16 mouse cellular contexts compared by ENCODE assay signal in the genomic region with DNA sequence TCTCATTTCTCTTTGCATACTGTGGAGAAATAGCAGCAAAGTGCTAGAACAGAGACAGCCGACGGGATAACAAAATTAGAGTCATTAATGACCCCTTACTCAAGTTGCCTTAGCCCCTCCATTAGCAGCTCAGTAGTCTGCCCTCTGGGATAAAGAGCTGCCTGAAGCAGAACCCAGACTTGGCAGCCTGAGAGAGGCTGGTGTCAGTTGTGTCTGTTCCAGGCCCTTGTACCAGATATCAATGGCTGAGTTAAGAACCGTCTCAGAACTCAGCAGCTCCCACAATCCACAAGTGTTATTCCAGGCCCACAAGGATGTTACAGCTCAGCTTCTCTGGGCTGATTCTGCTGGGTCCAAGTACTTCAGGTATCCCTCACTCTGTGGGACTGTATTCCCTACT.
"Had no signal": no experiment of that assay in that cellular context is flagged by ENCODE, and none has a peak within 500 bp of the region (broad histone marks: within the 10 kb centered on the region; RNA-seq: fewer than 3 reads in every experiment).

No protein-coding gene starts in this region.

- H3K27me3 ChIP-seq: limb, embryonic 15.5 days; stomach, embryonic 15.5 days had no signal

- DNase-seq: kidney, postnatal 10 days; kidney, postnatal 4 days; left cerebral cortex, postnatal 4 days; liver, postnatal 0 days; lung, embryonic 14.5 days; lung, postnatal 4 days; midbrain, embryonic 14.5 days; retina, postnatal 1 day; right cerebral cortex, postnatal 25 days; spleen, adult 18-20 months; thymus, postnatal 25 days had no signal

- H3K4me3 ChIP-seq: kidney, embryonic 15.5 days; limb, embryonic 12.5 days; limb, embryonic 15.5 days; stomach, embryonic 15.5 days had no signal

- H3K36me3 ChIP-seq: kidney, embryonic 15.5 days; limb, embryonic 12.5 days; limb, embryonic 15.5 days; stomach, embryonic 15.5 days had no signal

- H3K27ac ChIP-seq: kidney, embryonic 15.5 days; limb, embryonic 12.5 days; limb, embryonic 15.5 days; liver, embryonic 14.5 days; stomach, embryonic 15.5 days had no signal
